Mouse (Mus musculus) cerebellum, postnatal 14 days (tissue): ENCODE results near the gene Zbtb20.
A peak's percentile ranks its signal among the peaks of the same experiment; 100 is the strongest.

Source experiments
- DNase-seq, 2 experiments: peaks; one replicate each; pipeline ENCODE4 v3.0.0; 2021; ENCODE audit warnings: mixed read lengths in 2 of 2

Zbtb20 gene

DNA sequence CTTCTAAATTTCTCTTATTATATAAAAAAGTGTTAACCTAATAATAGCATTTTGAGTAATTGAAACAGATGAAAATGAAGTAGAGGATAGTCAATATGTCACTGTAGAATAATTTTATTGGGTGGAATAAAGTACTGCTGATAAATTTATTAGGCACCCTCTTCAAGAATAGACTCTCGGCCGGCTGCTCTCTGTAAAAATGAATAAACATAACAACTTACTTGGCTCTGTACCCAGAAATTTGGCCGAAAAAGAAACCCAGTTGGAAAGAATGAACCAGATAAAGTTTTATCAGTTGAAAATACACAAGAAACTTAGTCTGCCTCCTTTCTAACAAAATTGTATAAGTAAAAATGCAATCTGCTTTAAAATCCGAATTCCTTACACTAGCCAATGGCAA lies 527.2 kb downstream of the Zbtb20 start:
- DNase-seq: no peak

DNA sequence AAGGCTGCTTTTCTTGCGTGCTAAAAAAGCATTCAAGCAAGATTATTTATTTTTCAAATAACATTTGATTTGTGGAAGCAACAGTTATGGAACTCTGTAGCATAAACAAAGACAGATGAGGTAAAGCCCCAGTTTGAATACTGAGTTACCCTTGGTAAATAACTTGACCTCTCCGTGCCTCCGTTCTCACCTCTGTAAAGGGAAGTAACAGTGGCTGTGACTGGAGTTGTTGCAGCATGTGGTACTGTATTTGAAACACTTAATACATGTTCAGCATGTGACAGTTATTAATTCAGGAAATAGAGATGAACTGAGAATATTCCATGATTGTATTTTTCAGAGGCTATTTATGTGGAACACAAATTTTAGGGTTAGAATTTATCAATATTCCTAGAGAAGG lies 529.4 kb downstream of the Zbtb20 start:
- no peak for DNase-seq

GRCm38 (mm10) chr16:43407594-43408142 lies 532.0 kb downstream of the Zbtb20 start:
- peak in 1 of 2 experiments; percentile 21 for DNase-seq

GRCm38 (mm10) chr16:43408622-43409021 lies 532.9 kb downstream of the Zbtb20 start:
- DNase-seq: no peak

DNA sequence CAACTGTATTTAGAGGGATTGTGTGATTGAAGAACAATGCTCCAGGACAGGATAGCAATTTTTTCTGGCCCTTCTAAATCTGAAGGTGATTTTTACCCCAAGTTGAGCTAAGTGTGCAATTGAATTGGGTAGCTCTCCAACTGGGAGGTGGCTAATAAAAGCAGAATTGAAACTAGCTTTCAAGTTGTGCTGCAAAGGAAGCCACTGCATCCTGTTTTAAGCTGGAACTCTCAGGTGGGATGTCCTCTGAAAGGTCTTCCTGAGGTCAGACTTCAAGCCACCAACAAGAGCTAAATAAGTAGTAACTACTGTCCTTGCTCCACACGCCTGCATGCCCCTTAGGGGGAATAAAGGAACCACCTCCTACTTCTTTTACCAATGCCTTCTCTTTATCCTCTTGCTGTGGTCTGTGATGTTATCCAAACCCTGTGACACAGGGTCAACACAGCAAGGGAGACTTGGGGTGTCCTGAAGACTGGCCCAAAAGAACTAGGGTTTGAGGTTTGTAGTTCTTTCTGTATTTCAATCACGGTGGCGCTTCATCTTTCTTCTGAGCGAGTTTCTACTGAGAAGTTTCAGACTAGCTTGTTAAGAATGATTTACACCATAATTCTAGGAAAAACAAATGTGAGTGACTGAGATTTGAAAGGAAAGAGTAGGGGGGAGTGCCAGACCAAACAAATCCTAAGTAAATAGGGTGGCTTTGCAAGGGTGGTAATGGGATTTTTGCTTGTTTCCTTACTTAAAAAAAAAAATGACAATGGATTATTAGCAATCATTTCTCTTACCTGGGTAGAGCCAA lies 533.6 kb downstream of the Zbtb20 start:
- DNase-seq: no peak

DNA sequence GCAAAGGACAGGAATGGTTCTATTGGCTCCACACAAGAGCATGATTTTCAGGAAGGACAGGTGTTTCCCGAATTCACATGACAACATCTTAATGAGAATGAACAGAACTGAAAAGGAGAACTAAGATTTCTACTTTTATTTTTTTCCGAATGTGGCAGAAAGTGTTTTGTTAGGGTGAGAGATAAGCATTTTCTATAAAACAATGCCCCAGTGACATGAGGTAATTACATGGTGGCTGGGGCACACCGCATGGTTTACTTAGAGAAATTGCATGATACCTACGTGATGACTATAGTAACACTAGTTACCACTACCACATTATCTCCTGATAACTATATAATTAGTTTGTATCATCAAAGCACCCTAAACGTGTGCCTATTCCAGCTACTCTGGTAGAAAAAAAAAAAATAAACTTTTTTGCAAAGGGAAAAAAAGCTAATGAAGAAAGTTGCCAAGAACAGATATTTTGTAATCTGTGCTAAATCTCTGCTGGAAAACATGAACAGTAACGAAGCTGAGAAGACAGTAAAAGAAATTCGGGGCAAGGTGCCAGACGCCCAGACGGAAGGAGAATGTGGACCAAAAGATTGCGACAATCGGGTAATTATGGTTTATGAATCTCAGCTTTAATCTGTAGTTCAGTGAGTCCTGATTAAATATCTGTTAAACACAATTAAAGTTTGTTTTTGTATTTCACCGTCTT lies 534.4 kb downstream of the Zbtb20 start:
- DNase-seq: peak; percentile 69 to 74

- DNase-seq: no peak
Observed at GRCm38 (mm10) chr16:43410613-43410974, 534.9 kb downstream of the Zbtb20 start.

GRCm38 (mm10) chr16:43415864-43416263 lies 540.2 kb downstream of the Zbtb20 start:
- DNase-seq: no peak

DNA sequence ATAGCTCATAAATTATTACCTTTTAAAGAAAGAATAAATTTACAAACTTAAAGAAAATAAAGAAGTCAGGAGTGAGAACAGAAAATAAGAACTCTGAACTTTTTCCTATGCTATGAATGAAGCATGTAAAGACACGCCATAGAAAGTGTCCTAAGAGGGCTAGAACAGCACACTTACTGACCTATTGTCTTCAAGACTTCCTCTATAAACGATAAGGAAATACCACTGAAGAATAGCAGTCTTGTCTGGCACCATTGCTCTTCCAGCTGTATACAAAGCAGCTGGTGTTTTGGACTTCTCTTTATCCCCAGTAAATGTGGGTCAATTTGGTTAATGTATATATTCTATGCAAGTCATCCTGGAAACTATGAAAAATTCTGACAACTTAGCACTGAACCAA lies 544.2 kb downstream of the Zbtb20 start:
- no peak for DNase-seq

DNA sequence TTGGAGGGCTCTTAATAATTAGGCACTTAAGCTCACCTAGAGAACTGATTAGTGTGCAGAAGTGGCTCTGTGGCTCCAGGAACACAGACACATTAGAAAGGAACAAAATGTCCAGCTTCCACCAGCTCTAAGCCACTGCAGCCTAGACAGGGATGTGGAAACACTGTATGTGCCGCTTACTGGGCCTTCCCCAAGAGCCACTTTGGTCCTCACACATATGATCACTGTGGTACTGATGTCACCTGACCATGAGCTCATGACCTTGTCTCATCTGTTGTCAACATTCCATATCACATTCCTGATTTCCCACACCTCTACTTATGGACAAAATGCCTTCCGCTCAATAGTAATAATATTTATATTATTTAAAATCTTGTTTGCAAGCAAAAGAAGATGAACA lies 553.3 kb downstream of the Zbtb20 start:
- DNase-seq: no peak

GRCm38 (mm10) chr16:43430030-43430429 lies 554.3 kb downstream of the Zbtb20 start:
- no peak for DNase-seq

GRCm38 (mm10) chr16:43431514-43432371 lies 556.1 kb downstream of the Zbtb20 start:
- DNase-seq: no peak

DNA sequence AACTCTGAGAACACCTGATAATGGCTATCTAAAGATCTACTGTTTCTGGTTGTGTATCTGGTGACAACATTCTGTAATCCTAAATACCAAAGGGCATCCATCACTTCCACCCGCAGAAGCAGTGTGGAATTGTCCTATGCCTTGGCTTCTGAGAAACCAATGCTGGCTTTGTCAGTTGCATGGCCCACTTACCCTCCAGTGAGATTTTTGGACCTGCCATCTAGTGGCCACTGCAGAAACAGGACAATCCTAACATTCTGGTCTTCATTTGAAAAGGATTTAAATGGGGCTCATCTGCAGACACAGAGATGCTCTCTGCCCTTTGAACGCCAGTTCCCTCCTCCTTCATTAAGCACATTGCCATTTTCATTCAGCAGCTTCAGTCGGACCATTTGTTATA lies 559.3 kb downstream of the Zbtb20 start:
- peak; percentile 65 to 72 for DNase-seq

GRCm38 (mm10) chr16:43438878-43439371 lies 563.2 kb downstream of the Zbtb20 start:
- DNase-seq: no peak

DNA sequence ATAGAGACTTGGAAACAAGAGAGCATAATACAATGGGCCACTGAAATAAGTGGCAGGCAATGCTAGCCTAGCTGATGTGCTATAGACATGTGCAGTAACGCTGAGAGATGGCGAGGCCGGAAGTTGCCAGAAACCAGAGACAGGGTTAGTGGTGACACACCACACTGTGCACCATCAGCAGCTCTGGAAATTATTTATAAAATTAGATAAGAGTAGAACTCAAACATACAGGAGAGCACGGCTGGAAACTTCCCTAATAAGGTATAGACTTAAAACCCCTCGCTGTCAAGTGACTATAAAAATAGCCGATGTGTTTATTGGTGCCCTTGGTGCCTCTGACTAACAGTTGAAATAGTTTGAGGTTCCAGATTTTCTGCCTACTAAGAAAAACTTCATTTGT lies 565.7 kb downstream of the Zbtb20 start:
- no peak for DNase-seq

DNA sequence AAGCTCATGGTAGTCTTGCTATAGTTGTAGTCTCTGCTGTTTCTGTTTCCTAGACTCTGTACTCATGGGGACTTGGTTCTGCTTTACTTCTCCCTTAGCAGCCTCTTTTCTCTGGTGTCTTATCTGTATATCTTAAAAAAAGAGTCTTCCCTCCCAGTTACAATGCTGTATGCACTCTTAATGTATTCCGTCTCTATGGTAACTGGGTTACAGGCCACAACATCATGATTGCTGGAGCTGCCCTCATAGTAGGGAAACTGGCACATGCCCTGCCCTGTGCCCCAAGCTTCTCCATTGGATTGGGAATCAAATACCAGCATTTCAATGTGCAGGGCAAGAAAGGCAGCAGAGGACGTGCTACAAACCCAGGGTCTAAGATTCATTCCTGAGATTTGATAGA lies 567.4 kb downstream of the Zbtb20 start:
- no peak for DNase-seq

- DNase-seq: no peak
Observed at GRCm38 (mm10) chr16:43448141-43448981, 572.7 kb downstream of the Zbtb20 start.

GRCm38 (mm10) chr16:43454370-43454934 lies 578.8 kb downstream of the Zbtb20 start:
- DNase-seq: no peak

GRCm38 (mm10) chr16:43456446-43457172 lies 580.9 kb downstream of the Zbtb20 start:
- no peak for DNase-seq

DNA sequence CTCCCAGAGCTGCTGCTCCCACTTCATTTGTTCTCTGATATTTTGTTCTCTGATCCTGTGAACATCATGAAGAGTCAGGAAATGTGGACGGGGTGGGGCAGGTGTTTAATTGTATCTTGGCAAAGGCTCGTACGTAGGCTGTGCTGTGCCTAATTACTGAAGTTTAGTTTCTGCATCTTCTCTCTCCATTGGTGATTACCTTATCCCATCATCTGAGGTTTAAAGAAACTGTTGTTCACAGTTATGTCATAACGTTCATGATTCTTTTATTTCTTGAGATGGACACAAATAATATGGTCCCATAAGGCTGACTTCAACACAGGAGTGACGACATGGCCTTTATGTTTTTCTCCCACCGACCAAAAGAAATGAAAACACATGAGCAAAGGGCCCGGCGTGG lies 582.1 kb downstream of the Zbtb20 start:
- no peak for DNase-seq

GRCm38 (mm10) chr16:43458726-43459223 lies 583.1 kb downstream of the Zbtb20 start:
- no peak for DNase-seq
